Mouse (Mus musculus): ENCODE measurements at regions not wholly inside any gene's neighbourhood (a gene's known extent, or its start where the extent isn't known, plus 50 kb on each side); places are given as distances from the start of the nearest gene placed in this dataset.
"Not testable (repeated sequence)": the region's sequence is repeated elsewhere in the genome, so short reads cannot be mapped to it uniquely, and the experiment has no call there.

DNA sequence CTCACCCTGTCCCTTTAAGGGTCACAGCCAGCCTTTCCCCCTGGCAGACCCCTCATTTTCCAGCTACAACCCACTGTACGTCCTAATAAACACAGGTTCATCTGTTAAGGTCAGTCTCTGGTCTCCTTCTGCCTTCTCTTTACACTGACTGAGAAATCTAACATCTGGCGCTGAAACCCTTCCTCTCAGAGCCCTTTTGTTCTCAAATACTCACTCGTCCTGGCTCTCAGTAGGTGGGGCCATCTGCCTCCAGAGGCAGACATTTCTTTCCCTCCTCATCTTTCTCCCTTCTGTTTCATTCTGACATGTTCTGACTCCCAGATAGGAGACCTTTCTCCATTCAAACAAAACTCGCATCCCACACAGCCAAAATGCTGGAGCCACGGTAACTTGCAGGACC lies 102.6 kb upstream of the Thpo start:
- Histone ChIP-seq H3K4me1 (ENCODE audit: control insufficient read depth, insufficient read depth, low read length) (peaks cover 4% of the 10 kb centered on the region; the same call in 1 of the 2 replicates), H3K9me3 (replicated peaks; ENCODE audit: control insufficient read depth, low read length) (peaks cover 4% of the 10 kb centered on the region; the same call in 1 of the 2 replicates), H3K36me3 (ENCODE audit: control insufficient read depth, insufficient read depth, low read length) (no peaks in the 10 kb centered on the region), H3K27ac (ENCODE audit: low read depth, low read length) (no peak overlapping the region), H3K27me3 (ENCODE audit: control insufficient read depth, insufficient read depth, low read length) (no peaks in the 10 kb centered on the region), H3K4me3 (ENCODE audit: low read depth, low read length) (no peak overlapping the region), H3K4me2 (no peak overlapping the region), H3K9ac (ENCODE audit: low read depth, low read length) (no peak overlapping the region)
- 31% methylated on average over 5 of the region's 5 CpGs for WGBS (ENCODE audit: insufficient replicate concordance)
- ATAC-seq (replicated peaks; ENCODE audit: insufficient number of reproducible peaks, low FRiP score, low TSS enrichment) = no peak

DNA sequence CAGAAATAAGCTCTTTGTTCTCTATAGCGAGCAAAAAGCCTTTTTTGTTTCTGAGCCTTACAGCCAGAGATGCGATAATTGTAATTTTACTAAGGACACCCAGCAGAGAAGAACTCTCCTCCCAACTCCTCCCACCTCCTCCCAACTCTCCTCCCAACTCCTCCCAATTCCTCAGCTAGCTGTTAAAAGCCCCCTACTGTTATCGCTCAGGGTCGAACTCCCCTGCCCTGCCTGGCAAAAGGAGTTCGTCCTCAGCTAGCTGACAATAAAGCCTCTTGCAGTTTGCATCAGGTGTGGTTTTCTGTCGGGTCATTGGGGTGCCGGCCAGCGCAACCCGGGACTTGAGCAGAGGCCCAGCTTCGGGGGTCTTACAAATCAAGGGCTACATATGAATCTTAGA lies 99.5 kb upstream of the Thpo start:
- H3K27me3 ChIP-seq (ENCODE audit: control insufficient read depth, insufficient read depth, low read length); ATAC-seq (replicated peaks; ENCODE audit: insufficient number of reproducible peaks, low FRiP score, low TSS enrichment); H3K9ac ChIP-seq (ENCODE audit: low read depth, low read length); H3K9me3 ChIP-seq (replicated peaks; ENCODE audit: control insufficient read depth, low read length); H3K4me1 ChIP-seq (ENCODE audit: control insufficient read depth, insufficient read depth, low read length); H3K4me3 ChIP-seq (ENCODE audit: low read depth, low read length); H3K27ac ChIP-seq (ENCODE audit: low read depth, low read length); H3K4me2 ChIP-seq; H3K36me3 ChIP-seq (ENCODE audit: control insufficient read depth, insufficient read depth, low read length): not testable (repeated sequence)
- 73% methylated on average over 10 of the region's 10 CpGs for WGBS (ENCODE audit: insufficient replicate concordance)

DNA sequence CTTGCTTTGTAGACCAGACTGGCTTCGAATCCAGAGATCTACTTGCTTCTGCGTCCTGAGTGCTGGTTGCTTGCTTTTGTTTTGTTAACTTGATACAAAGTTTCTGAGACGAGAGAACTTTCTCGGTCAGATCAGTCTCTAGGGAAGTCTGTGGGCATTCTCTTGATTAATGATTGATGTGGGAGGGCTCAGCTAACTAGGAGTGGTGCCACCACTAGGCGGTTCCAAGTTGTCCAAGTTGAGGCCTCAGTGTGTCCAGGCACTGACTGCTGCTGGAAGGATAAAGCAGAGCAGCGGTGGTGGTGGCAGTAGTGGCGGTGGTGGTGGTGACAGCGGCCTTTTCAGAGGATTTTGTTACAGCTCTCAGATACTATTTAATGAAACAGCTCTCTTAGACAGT lies 99.0 kb upstream of the Thpo start:
- Histone ChIP-seq H3K9ac (ENCODE audit: low read depth, low read length) (no peak overlapping the region), H3K4me1 (ENCODE audit: control insufficient read depth, insufficient read depth, low read length) (peaks cover 7% of the 10 kb centered on the region; the same call in 1 of the 2 replicates), H3K4me2 (no peak overlapping the region), H3K9me3 (replicated peaks; ENCODE audit: control insufficient read depth, low read length) (peaks cover 4% of the 10 kb centered on the region; the same call in 1 of the 2 replicates), H3K27me3 (ENCODE audit: control insufficient read depth, insufficient read depth, low read length) (no peaks in the 10 kb centered on the region), H3K27ac (ENCODE audit: low read depth, low read length) (no peak overlapping the region), H3K4me3 (ENCODE audit: low read depth, low read length) (no peak overlapping the region), H3K36me3 (ENCODE audit: control insufficient read depth, insufficient read depth, low read length) (no peaks in the 10 kb centered on the region)
- no peak for ATAC-seq (replicated peaks; ENCODE audit: insufficient number of reproducible peaks, low FRiP score, low TSS enrichment)
- WGBS (ENCODE audit: insufficient replicate concordance) = 81% methylated on average over 8 of the region's 8 CpGs

DNA sequence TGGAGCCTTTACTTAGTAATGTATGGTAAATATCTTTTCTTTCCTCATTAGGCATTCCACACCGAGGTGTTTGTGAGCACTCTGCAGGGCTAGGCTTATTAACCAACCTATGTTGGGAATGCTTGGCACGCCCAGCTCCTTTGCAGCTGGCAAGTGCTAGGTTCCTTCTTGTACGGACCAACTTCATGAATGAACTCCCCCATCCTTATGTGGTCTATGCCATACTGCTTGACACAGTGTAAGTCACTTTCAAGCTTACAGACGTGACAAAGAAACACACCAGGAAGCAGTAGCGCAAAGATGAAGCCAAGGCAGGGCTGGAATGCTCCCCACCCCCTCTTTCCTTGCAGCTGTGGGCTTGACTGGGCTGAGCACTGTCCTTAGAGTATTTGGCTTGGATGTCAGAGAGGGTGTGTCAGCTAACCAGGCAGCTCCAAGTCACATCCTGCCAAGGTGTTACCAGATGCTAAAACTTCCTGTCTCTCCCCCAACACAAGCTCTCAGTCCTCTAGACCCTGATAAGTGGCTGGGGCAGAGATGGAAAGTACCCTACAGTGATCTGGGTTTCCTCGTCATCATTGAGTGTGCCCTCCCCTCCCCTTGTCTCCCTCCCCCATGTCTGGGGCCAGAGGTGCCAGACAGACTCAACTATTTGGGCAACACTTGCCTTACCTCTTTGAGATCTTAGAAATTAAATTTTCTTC lies 95.6 kb upstream of the Thpo start:
- H3K4me1 ChIP-seq (ENCODE audit: control insufficient read depth, insufficient read depth, low read length) = 0 out of 2 replicates have a peak, but pooled peaks cover 3% of the 10 kb centered on the region

DNA sequence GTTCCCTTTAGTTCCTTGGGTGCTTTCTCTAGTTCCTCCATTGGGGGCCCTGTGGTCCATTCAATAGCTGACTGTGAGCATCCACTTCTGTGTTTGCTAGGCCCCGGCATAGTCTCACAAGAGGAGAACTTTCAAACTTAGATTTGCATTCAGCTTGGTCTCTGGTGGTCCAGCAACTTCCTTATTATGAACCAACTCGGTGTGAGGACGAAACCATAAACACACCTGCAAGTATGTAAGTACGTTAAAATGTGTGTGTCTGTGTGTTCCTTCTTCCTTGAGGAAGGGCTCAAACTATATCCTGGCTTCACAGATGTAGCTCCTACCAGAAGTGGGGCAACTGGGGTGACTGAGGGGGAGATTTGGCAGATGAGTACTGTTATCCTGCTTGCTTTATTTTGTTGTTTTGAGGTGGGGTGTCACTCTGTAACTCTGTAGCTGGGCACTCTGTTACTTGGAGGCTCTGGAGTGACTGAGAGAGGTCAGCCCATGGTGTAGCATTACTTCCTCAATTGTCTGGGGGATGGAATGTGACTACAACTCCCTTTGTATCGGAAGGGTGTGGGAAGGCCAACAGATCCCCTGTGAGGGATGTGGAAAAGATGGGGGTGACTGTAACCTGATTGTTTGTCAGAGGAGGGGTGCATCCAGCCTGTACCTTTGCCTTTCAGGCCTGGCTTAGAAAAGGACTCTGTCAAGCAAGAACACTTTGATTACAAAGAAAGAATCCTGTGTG lies 94.9 kb upstream of the Thpo start:
- ATAC-seq (replicated peaks; ENCODE audit: insufficient number of reproducible peaks, low FRiP score, low TSS enrichment) = no peak
- H3K4me1 ChIP-seq (ENCODE audit: control insufficient read depth, insufficient read depth, low read length) = 0 out of 2 replicates have a peak, but pooled peaks cover 3% of the 10 kb centered on the region

More for the DNA sequence above, 95.6 kb upstream of the Thpo start:
- H3K27me3 ChIP-seq (ENCODE audit: control insufficient read depth, insufficient read depth, low read length) = no peaks in the 10 kb centered on the region
- no peak for ATAC-seq (replicated peaks; ENCODE audit: insufficient number of reproducible peaks, low FRiP score, low TSS enrichment)
- H3K4me3 ChIP-seq (ENCODE audit: low read depth, low read length) = no peak overlapping the region
- H3K36me3 ChIP-seq (ENCODE audit: control insufficient read depth, insufficient read depth, low read length) = no peaks in the 10 kb centered on the region
- no peak overlapping the region for H3K27ac ChIP-seq (ENCODE audit: low read depth, low read length)
- 47% methylated on average over 6 of the region's 6 CpGs for WGBS (ENCODE audit: insufficient replicate concordance)
- H3K9me3 ChIP-seq (replicated peaks; ENCODE audit: control insufficient read depth, low read length) = peaks cover 4% of the 10 kb centered on the region; the same call in 1 of the 2 replicates
- no peak overlapping the region for H3K9ac ChIP-seq (ENCODE audit: low read depth, low read length)
- no peak overlapping the region for H3K4me2 ChIP-seq

DNA sequence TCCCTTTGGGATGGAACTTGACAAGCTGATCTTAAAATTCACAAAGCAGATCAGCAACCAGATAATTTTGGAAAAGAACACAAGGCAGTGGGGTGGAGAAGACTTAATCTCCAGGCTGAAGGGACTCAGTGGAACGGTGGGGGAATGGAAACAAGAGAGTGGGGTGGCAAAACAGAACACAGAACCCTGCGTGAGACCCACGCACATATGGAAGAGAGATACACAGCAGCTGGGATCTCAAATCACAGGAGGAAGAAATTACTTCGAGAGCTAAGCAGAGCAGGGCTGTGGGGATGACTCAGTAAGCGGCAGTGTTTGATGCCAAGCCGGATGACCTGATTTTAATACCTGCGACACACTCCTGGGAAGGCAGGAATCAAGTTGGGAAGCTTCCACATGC lies 89.9 kb upstream of the Thpo start:
- no peaks in the 10 kb centered on the region; the same call in 1 of the 2 replicates for H3K4me1 ChIP-seq (ENCODE audit: control insufficient read depth, insufficient read depth, low read length)
- no peak for ATAC-seq (replicated peaks; ENCODE audit: insufficient number of reproducible peaks, low FRiP score, low TSS enrichment)
- H3K4me2 ChIP-seq = no peak overlapping the region
- no peaks in the 10 kb centered on the region for H3K9me3 ChIP-seq (replicated peaks; ENCODE audit: control insufficient read depth, low read length)
- no peaks in the 10 kb centered on the region for H3K27me3 ChIP-seq (ENCODE audit: control insufficient read depth, insufficient read depth, low read length)
- no peak overlapping the region for H3K4me3 ChIP-seq (ENCODE audit: low read depth, low read length)
- H3K36me3 ChIP-seq (ENCODE audit: control insufficient read depth, insufficient read depth, low read length) = no peaks in the 10 kb centered on the region
- H3K9ac ChIP-seq (ENCODE audit: low read depth, low read length) = no peak overlapping the region
- H3K27ac ChIP-seq (ENCODE audit: low read depth, low read length) = no peak overlapping the region
- 72% methylated on average over 7 of the region's 7 CpGs for WGBS (ENCODE audit: insufficient replicate concordance)

More for the DNA sequence above, 94.9 kb upstream of the Thpo start:
- H3K27ac ChIP-seq (ENCODE audit: low read depth, low read length) = no peak overlapping the region
- H3K4me2 ChIP-seq = no peak overlapping the region
- no peaks in the 10 kb centered on the region for H3K36me3 ChIP-seq (ENCODE audit: control insufficient read depth, insufficient read depth, low read length)
- WGBS (ENCODE audit: insufficient replicate concordance) = 80% methylated on average over 5 of the region's 5 CpGs
- no peak overlapping the region for H3K9ac ChIP-seq (ENCODE audit: low read depth, low read length)
- no peak overlapping the region for H3K4me3 ChIP-seq (ENCODE audit: low read depth, low read length)
- no peaks in the 10 kb centered on the region for H3K27me3 ChIP-seq (ENCODE audit: control insufficient read depth, insufficient read depth, low read length)
- H3K9me3 ChIP-seq (replicated peaks; ENCODE audit: control insufficient read depth, low read length) = peaks cover 1% of the 10 kb centered on the region; the same call in 1 of the 2 replicates

DNA sequence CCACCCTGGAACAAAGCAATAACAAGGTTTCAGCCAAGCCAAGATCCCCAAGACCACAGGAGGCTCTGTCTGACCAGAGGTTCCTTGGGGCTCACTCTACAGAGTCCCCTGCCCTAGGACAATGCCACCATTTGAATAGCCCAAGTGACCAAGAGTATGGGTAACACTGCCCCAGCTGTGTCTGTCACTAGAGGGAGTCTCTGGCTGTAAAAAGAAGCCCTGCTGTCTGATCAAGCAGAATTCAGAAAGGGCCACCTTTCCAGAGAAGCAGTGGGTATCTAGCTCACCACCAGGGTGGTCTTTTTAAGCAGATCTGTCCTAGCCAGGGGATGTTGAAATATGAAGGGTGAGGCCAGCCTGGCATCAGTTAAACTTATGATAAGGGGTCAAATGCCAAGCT lies 86.6 kb upstream of the Thpo start:
- H3K4me1 ChIP-seq (ENCODE audit: control insufficient read depth, insufficient read depth, low read length) = peaks cover 15% of the 10 kb centered on the region
- no peak overlapping the region for H3K4me2 ChIP-seq
- no peak overlapping the region for H3K4me3 ChIP-seq (ENCODE audit: low read depth, low read length)
- H3K27ac ChIP-seq (ENCODE audit: low read depth, low read length) = no peak overlapping the region
- H3K9me3 ChIP-seq (replicated peaks; ENCODE audit: control insufficient read depth, low read length) = no peaks in the 10 kb centered on the region
- H3K9ac ChIP-seq (ENCODE audit: low read depth, low read length) = no peak overlapping the region
- H3K36me3 ChIP-seq (ENCODE audit: control insufficient read depth, insufficient read depth, low read length) = no peaks in the 10 kb centered on the region
- ATAC-seq (replicated peaks; ENCODE audit: insufficient number of reproducible peaks, low FRiP score, low TSS enrichment) = no peak
- H3K27me3 ChIP-seq (ENCODE audit: control insufficient read depth, insufficient read depth, low read length) = no peaks in the 10 kb centered on the region

DNA sequence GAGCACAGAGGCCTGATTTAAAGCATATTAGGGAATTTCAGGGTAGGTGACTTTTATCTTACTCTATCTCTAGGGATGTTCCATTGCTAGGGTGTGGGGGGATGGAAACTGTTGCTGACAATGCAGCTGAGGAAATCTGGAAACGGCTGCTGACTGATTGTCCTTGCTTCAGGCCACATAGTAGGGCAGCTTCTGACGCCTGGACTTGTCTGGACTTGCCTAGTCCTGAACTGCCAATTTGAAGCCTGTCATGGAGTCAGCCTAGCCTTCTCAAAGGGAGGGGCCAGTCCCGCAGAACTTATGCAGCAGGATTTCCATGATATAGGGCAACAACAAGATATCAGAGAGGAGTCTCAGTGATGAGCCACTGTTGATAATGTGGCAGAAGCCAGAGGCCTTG lies 85.3 kb upstream of the Thpo start:
- Histone ChIP-seq H3K4me2 (no peak overlapping the region), H3K9me3 (replicated peaks; ENCODE audit: control insufficient read depth, low read length) (no peaks in the 10 kb centered on the region), H3K4me3 (ENCODE audit: low read depth, low read length) (no peak overlapping the region), H3K27me3 (ENCODE audit: control insufficient read depth, insufficient read depth, low read length) (no peaks in the 10 kb centered on the region), H3K36me3 (ENCODE audit: control insufficient read depth, insufficient read depth, low read length) (no peaks in the 10 kb centered on the region), H3K9ac (ENCODE audit: low read depth, low read length) (no peak overlapping the region), H3K27ac (ENCODE audit: low read depth, low read length) (no peak overlapping the region), H3K4me1 (ENCODE audit: control insufficient read depth, insufficient read depth, low read length) (peaks cover 15% of the 10 kb centered on the region)
- WGBS (ENCODE audit: insufficient replicate concordance) = 74% methylated on average over 3 of the region's 3 CpGs
- ATAC-seq (replicated peaks; ENCODE audit: insufficient number of reproducible peaks, low FRiP score, low TSS enrichment) = no peak
